Mouse (Mus musculus): Measurements from ENCODE around the gene Fbxo21.

- TF ChIP-seq CTCF (conservative IDR thresholded peaks at IDR 0.05; ENCODE audit: insufficient read depth, insufficient read length, low read depth, low read length) (no peak), POLR2A (IDR thresholded peaks at IDR 0.05; ENCODE audit: low read depth, low read length) (no peak)
Observed at GRCm38 (mm10) chr5:117981943-117982342, 5.4 kb downstream of the Fbxo21 start.

All from kidney, adult 2 months (tissue).